ENCODE assay signal across 29 mouse cellular contexts in genomic region chr11:52105503-52105902, GRCm38 (mm10). TPM values are rescaled to one million over a fixed set of nuclear protein-coding genes. Genes with fewer than 3 reads are reported as not detected.
"Had no signal": no experiment of that assay in that cellular context is flagged by ENCODE, and none has a peak within 500 bp of the region (broad histone marks: within the 10 kb centered on the region; RNA-seq: fewer than 3 reads in every experiment).

No protein-coding gene starts in this region.

- H3K9ac ChIP-seq: limb, embryonic 13.5 days; liver, embryonic 14.5 days; liver, postnatal 0 days; lung, embryonic 14.5 days had no signal

- ATAC-seq: liver, postnatal 0 days had no signal

- H3K9me3 ChIP-seq: limb, embryonic 10.5 days; limb, embryonic 13.5 days had no signal

- H3K27me3 ChIP-seq: limb, embryonic 13.5 days had no signal

- H3K4me2 ChIP-seq: limb, embryonic 13.5 days; lung, embryonic 14.5 days; midbrain, embryonic 11.5 days had no signal

- DNase-seq: kidney, postnatal 25 days; layer of hippocampus, adult 9-11 months; liver; liver, postnatal 0 days; lung, embryonic 14.5 days; lung, postnatal 14 days; lung, postnatal 4 days; midbrain, embryonic 14.5 days; right cerebral cortex, postnatal 14 days; right cerebral cortex, postnatal 4 days; thymus, adult 2 months; thymus, postnatal 14 days; thymus, postnatal 4 days had no signal

- H3K27ac ChIP-seq: kidney, postnatal 0 days; layer of hippocampus, adult 2 months; limb, embryonic 10.5 days; limb, embryonic 13.5 days; liver, embryonic 14.5 days; stomach, postnatal 0 days had no signal

- H3K4me3 ChIP-seq: layer of hippocampus, adult 2 months; limb, embryonic 10.5 days; limb, embryonic 13.5 days had no signal

RNA-seq across cellular contexts. Expression of gene Olfr1373, which starts 39.8 kb away (rescaled TPM):
- total RNA-seq: layer of hippocampus, adult 2 months; layer of hippocampus, postnatal 25 days; left cerebral cortex, adult 18-20 months; left cerebral cortex, postnatal 25 days; megakaryocyte-erythroid progenitor cell, adult 5-6 weeks; midbrain, postnatal 0 days had no signal
- polyA plus RNA-seq: kidney, postnatal 0 days; large intestine, adult 2 months; limb, embryonic 10.5 days; limb, embryonic 13.5 days; liver, embryonic 14.5 days; liver, postnatal 0 days; lung, embryonic 14.5 days; midbrain, embryonic 11.5 days; midbrain, embryonic 14.5 days; midbrain, postnatal 0 days; neural tube, embryonic 11.5 days; neural tube, embryonic 14.5 days; stomach, embryonic 14.5 days; stomach, postnatal 0 days; thymus, adult 2 months had no signal
